Mouse (Mus musculus) cerebellum, adult 11 months (tissue): ENCODE results near the gene Pfkfb2.

Experiments
- DNase-seq: peaks from one replicate; pipeline ENCODE4 v3.0.0; 2022

Gene Pfkfb2

GRCm38 (mm10) chr1:130737411-130737881, 8.4 kb upstream of the Pfkfb2 start:
- no peak for DNase-seq

GRCm38 (mm10) chr1:130734852-130735251, 5.8 kb upstream of the Pfkfb2 start:
- no peak for DNase-seq

GRCm38 (mm10) chr1:130734452-130734851, 5.4 kb upstream of the Pfkfb2 start:
- DNase-seq, result no peak

GRCm38 (mm10) chr1:130733671-130734070, 4.6 kb upstream of the Pfkfb2 start:
- DNase-seq, result no peak

GRCm38 (mm10) chr1:130732706-130733658, 3.9 kb upstream of the Pfkfb2 start:
- DNase-seq, result no peak

GRCm38 (mm10) chr1:130731741-130732337, 2.8 kb upstream of the Pfkfb2 start, which contains the start of gene AA986860:
Gene AA986860, plus strand, starts transcription at chr1:130731976.
- no peak for DNase-seq

GRCm38 (mm10) chr1:130728708-130729107, 345 bp downstream of the Pfkfb2 start:
- DNase-seq, result no peak

- no peak for DNase-seq
Observed at GRCm38 (mm10) chr1:130728070-130728469, 983 bp downstream of the Pfkfb2 start.

- no peak for DNase-seq
Observed at GRCm38 (mm10) chr1:130726396-130726795, 2.7 kb downstream of the Pfkfb2 start.

GRCm38 (mm10) chr1:130724206-130724605, 4.8 kb downstream of the Pfkfb2 start:
- DNase-seq, result no peak

- DNase-seq, result peak; percentile 90
Observed at GRCm38 (mm10) chr1:130717291-130717871, 11.7 kb downstream of the Pfkfb2 start, which contains the start of gene Yod1. Gene Yod1, plus strand, starts transcription at chr1:130717327.

GRCm38 (mm10) chr1:130716513-130717290, 12.4 kb downstream of the Pfkfb2 start:
- no peak for DNase-seq

- DNase-seq, result no peak
Observed at GRCm38 (mm10) chr1:130716218-130716512, 12.9 kb downstream of the Pfkfb2 start.

GRCm38 (mm10) chr1:130715561-130716217, 13.4 kb downstream of the Pfkfb2 start, which contains the start of gene Gm29427:
Gene Gm29427, minus strand, starts transcription at chr1:130715799.
- peak; percentile 99 for DNase-seq

GRCm38 (mm10) chr1:130714046-130714445, 15.0 kb downstream of the Pfkfb2 start:
- no peak for DNase-seq

GRCm38 (mm10) chr1:130710283-130711080, 18.6 kb downstream of the Pfkfb2 start:
- DNase-seq, result no peak

- no peak for DNase-seq
Observed at GRCm38 (mm10) chr1:130703613-130704012, 25.4 kb downstream of the Pfkfb2 start.

GRCm38 (mm10) chr1:130701976-130702375, 27.1 kb downstream of the Pfkfb2 start:
- no peak for DNase-seq

- peak; percentile 30 for DNase-seq
Observed at GRCm38 (mm10) chr1:130699937-130700633, 29.0 kb downstream of the Pfkfb2 start.

- DNase-seq, result no peak
Observed at GRCm38 (mm10) chr1:130698601-130699000, 30.5 kb downstream of the Pfkfb2 start.

- DNase-seq, result no peak
Observed at GRCm38 (mm10) chr1:130683905-130684304, 45.1 kb downstream of the Pfkfb2 start.
